Mouse (Mus musculus): ENCODE measurements around the gene Helz. TPM values are rescaled to one million over a fixed set of nuclear protein-coding genes. Genes with fewer than 3 reads are reported as not detected.

Helz gene
- polyA plus RNA-seq, 1 experiment from 2014 or later = 13.9 TPM

DNA sequence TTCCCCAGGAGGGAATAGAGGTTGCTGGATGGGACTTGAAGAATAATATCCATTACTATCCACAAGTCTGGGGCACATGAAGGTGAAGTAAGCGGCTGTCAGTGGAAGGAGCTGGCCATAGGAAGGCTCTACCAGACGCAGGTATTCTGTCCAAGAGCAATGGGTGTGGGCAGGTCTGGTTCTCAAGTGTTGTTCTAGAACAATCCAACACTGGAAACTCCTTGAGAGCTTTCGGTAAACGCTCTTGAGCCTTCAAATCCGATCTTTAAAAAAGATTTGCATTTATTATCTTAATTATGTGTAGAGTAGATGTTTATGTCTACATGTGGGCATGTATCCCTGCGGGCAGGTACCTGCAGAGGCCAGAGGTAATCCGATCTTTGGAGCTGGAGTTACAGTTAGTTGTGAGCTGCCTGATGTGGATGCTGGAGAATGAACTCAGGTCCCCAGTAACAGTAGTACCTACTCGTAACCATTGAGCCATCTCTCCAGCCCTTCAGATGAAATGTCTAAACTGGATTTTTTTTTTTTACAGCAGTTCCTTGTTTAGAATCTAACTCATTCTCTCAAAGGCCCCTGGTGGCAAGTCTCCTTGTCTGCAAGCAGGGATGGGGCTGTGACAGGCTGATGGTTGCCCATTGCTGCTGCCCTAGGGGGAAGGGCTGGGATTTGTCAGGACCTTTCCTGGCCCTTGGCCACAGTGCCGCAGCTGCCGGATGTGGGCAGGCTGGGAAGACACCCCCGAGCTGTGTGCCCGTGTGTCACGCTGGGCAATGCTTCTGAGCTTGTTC is 180.5 kb downstream of the Helz start:
- no peak overlapping the region for H3K27ac ChIP-seq (ENCODE audit: low read length)
- no peak overlapping the region for H3K9ac ChIP-seq (ENCODE audit: low read length)
- H3K9me3 ChIP-seq (replicated peaks; ENCODE audit: control insufficient read depth, low read length) = no peaks in the 10 kb centered on the region
- H3K36me3 ChIP-seq (ENCODE audit: control insufficient read depth, insufficient read depth) = no peaks in the 10 kb centered on the region
- no peaks in the 10 kb centered on the region for H3K27me3 ChIP-seq (ENCODE audit: control insufficient read depth, insufficient read depth, low read length)
- 71% methylated on average over 13 of the region's 13 CpGs for WGBS
- H3K4me1 ChIP-seq (ENCODE audit: control insufficient read depth, insufficient read depth, low read length) = no peaks in the 10 kb centered on the region
- H3K4me3 ChIP-seq (ENCODE audit: low read length) = no peak overlapping the region
- ATAC-seq (replicated peaks; ENCODE audit: extremely low read depth, insufficient read depth, low FRiP score) = no peak
- H3K4me2 ChIP-seq (ENCODE audit: low read depth, low read length) = no peak overlapping the region

DNA sequence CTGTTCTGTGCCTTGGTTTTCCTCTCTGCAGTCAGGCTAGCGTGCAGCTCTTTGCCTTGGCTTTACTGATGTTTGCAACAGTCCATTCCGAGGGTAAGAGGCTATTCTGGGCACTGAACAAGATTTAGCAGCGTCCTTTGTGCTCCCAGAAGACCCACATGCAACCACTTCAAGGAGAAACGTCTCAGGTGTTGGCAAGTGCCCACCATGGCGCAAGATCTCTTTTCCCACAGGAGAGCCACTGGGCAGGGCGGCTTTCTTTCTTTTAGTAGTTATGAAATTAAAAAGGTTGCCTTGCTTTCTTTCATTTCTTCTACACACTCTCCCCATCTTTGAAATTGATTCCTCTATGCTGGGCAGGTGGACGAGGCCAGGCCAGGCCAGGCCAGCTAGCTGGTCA is 181.4 kb downstream of the Helz start:
- Histone ChIP-seq H3K4me1 (ENCODE audit: control insufficient read depth, insufficient read depth, low read length) (no peaks in the 10 kb centered on the region), H3K4me3 (ENCODE audit: low read length) (no peak overlapping the region), H3K27ac (ENCODE audit: low read length) (no peak overlapping the region), H3K4me2 (ENCODE audit: low read depth, low read length) (no peak overlapping the region), H3K9me3 (replicated peaks; ENCODE audit: control insufficient read depth, low read length) (no peaks in the 10 kb centered on the region), H3K9ac (ENCODE audit: low read length) (no peak overlapping the region), H3K27me3 (ENCODE audit: control insufficient read depth, insufficient read depth, low read length) (no peaks in the 10 kb centered on the region), H3K36me3 (ENCODE audit: control insufficient read depth, insufficient read depth) (no peaks in the 10 kb centered on the region)
- no peak for ATAC-seq (replicated peaks; ENCODE audit: extremely low read depth, insufficient read depth, low FRiP score)
- 71% methylated on average over 7 of the region's 7 CpGs for WGBS

- Histone ChIP-seq H3K27me3 (ENCODE audit: control insufficient read depth, insufficient read depth, low read length) (no peaks in the 10 kb centered on the region), H3K36me3 (ENCODE audit: control insufficient read depth, insufficient read depth) (no peaks in the 10 kb centered on the region), H3K4me1 (ENCODE audit: control insufficient read depth, insufficient read depth, low read length) (no peaks in the 10 kb centered on the region), H3K4me2 (ENCODE audit: low read depth, low read length) (no peak overlapping the region), H3K9ac (ENCODE audit: low read length) (no peak overlapping the region), H3K9me3 (replicated peaks; ENCODE audit: control insufficient read depth, low read length) (no peaks in the 10 kb centered on the region), H3K27ac (ENCODE audit: low read length) (no peak overlapping the region), H3K4me3 (ENCODE audit: low read length) (no peak overlapping the region)
- WGBS = 69% methylated on average over 4 of the region's 4 CpGs
- ATAC-seq (replicated peaks; ENCODE audit: extremely low read depth, insufficient read depth, low FRiP score) = no peak
Measured at GRCm38 (mm10) chr11:107730940-107731339, 183.2 kb downstream of the Helz start.

GRCm38 (mm10) chr11:107731498-107731897 is 183.8 kb downstream of the Helz start:
- H3K4me3 ChIP-seq (ENCODE audit: low read length) = no peak overlapping the region
- H3K36me3 ChIP-seq (ENCODE audit: control insufficient read depth, insufficient read depth) = no peaks in the 10 kb centered on the region
- H3K4me2 ChIP-seq (ENCODE audit: low read depth, low read length) = no peak overlapping the region
- WGBS = 52% methylated on average over 5 of the region's 5 CpGs
- no peak overlapping the region for H3K9ac ChIP-seq (ENCODE audit: low read length)
- no peak for ATAC-seq (replicated peaks; ENCODE audit: extremely low read depth, insufficient read depth, low FRiP score)
- no peak overlapping the region for H3K27ac ChIP-seq (ENCODE audit: low read length)
- H3K27me3 ChIP-seq (ENCODE audit: control insufficient read depth, insufficient read depth, low read length) = no peaks in the 10 kb centered on the region
- H3K4me1 ChIP-seq (ENCODE audit: control insufficient read depth, insufficient read depth, low read length) = no peaks in the 10 kb centered on the region
- no peaks in the 10 kb centered on the region for H3K9me3 ChIP-seq (replicated peaks; ENCODE audit: control insufficient read depth, low read length)

- no peaks in the 10 kb centered on the region for H3K4me1 ChIP-seq (ENCODE audit: control insufficient read depth, insufficient read depth, low read length)
- 59% methylated on average over 7 of the region's 7 CpGs for WGBS
- H3K36me3 ChIP-seq (ENCODE audit: control insufficient read depth, insufficient read depth) = no peaks in the 10 kb centered on the region
- H3K27me3 ChIP-seq (ENCODE audit: control insufficient read depth, insufficient read depth, low read length) = no peaks in the 10 kb centered on the region
- H3K27ac ChIP-seq (ENCODE audit: low read length) = no peak overlapping the region
- ATAC-seq (replicated peaks; ENCODE audit: extremely low read depth, insufficient read depth, low FRiP score) = no peak
- no peaks in the 10 kb centered on the region for H3K9me3 ChIP-seq (replicated peaks; ENCODE audit: control insufficient read depth, low read length)
- H3K4me3 ChIP-seq (ENCODE audit: low read length) = no peak overlapping the region
- no peak overlapping the region for H3K4me2 ChIP-seq (ENCODE audit: low read depth, low read length)
- no peak overlapping the region for H3K9ac ChIP-seq (ENCODE audit: low read length)
Measured at GRCm38 (mm10) chr11:107734133-107734532, 186.4 kb downstream of the Helz start.

DNA sequence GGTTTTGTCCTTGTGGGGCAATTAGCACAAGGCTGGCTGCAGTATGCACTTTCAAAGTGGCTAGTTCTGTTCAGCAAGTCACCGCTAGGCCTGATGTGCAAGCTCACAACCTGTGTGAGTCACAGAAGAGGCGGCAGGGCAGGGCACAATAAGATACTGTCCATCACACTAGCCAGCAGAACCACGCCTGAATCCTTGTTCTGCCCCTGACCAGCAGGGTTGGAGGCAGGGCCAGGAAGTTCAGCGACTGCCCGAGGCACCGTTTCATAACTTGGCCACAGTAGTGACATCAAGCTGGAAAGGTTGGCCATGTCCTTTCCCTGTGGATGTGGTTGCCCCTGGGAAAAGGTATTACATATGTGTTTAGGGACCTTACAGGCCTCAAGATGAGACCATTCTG is 190.2 kb downstream of the Helz start:
- Histone ChIP-seq H3K27ac (ENCODE audit: low read length) (no peak overlapping the region), H3K9ac (ENCODE audit: low read length) (no peak overlapping the region), H3K36me3 (ENCODE audit: control insufficient read depth, insufficient read depth) (no peaks in the 10 kb centered on the region), H3K9me3 (replicated peaks; ENCODE audit: control insufficient read depth, low read length) (no peaks in the 10 kb centered on the region), H3K4me3 (ENCODE audit: low read length) (no peak overlapping the region), H3K4me1 (ENCODE audit: control insufficient read depth, insufficient read depth, low read length) (no peaks in the 10 kb centered on the region), H3K27me3 (ENCODE audit: control insufficient read depth, insufficient read depth, low read length) (no peaks in the 10 kb centered on the region), H3K4me2 (ENCODE audit: low read depth, low read length) (no peak overlapping the region)
- ATAC-seq (replicated peaks; ENCODE audit: extremely low read depth, insufficient read depth, low FRiP score) = no peak
- WGBS = 73% methylated on average over 6 of the region's 6 CpGs

DNA sequence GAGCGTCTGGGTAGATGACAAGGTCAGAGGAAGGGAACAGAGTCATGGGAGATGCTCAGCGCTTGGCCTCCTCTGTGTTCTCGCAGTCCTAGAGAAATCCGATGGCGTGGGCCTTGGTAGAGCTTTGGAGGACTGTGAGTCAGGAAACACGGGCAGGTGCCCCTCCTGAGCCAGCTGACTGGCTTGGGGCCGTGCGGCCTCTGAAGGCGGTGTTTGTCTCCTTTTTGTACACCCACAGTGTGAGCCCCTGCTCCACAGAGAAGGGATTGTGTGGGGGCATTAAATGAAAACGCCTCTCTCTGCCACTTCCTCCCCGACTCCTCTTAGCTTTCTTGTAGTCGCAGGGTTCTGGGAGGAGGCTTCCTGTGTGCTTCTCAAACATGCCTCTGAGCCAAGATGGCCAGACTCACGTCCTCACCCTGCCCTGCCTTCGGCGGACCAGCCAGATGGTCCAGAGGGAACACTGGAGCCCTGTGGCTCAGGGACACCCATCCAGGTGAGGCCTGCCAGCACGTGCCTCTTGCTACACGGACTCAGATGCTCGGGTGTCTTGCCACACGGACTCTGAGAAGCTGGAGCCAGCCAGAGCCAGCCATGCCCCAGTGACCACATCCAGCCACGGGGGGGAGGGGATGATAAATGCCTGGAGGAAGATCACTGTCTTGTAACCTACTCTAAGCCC is 190.8 kb downstream of the Helz start:
- Histone ChIP-seq H3K36me3 (ENCODE audit: control insufficient read depth, insufficient read depth) (no peaks in the 10 kb centered on the region), H3K9ac (ENCODE audit: low read length) (no peak overlapping the region)
- 76% methylated on average over 20 of the region's 20 CpGs for WGBS

GRCm38 (mm10) chr11:107743100-107743499 is 195.4 kb downstream of the Helz start:
- H3K36me3 ChIP-seq (ENCODE audit: control insufficient read depth, insufficient read depth) = no peaks in the 10 kb centered on the region
- no peaks in the 10 kb centered on the region for H3K9me3 ChIP-seq (replicated peaks; ENCODE audit: control insufficient read depth, low read length)
- H3K4me2 ChIP-seq (ENCODE audit: low read depth, low read length) = no peak overlapping the region
- H3K4me1 ChIP-seq (ENCODE audit: control insufficient read depth, insufficient read depth, low read length) = no peaks in the 10 kb centered on the region
- 54% methylated on average over 3 of the region's 3 CpGs for WGBS
- no peak for ATAC-seq (replicated peaks; ENCODE audit: extremely low read depth, insufficient read depth, low FRiP score)
- no peak overlapping the region for H3K9ac ChIP-seq (ENCODE audit: low read length)
- H3K27me3 ChIP-seq (ENCODE audit: control insufficient read depth, insufficient read depth, low read length) = no peaks in the 10 kb centered on the region
- H3K27ac ChIP-seq (ENCODE audit: low read length) = no peak overlapping the region
- H3K4me3 ChIP-seq (ENCODE audit: low read length) = no peak overlapping the region

More for the DNA sequence above, 190.8 kb downstream of the Helz start:
- no peak overlapping the region for H3K4me3 ChIP-seq (ENCODE audit: low read length)
- no peaks in the 10 kb centered on the region for H3K9me3 ChIP-seq (replicated peaks; ENCODE audit: control insufficient read depth, low read length)
- no peaks in the 10 kb centered on the region for H3K27me3 ChIP-seq (ENCODE audit: control insufficient read depth, insufficient read depth, low read length)
- H3K4me2 ChIP-seq (ENCODE audit: low read depth, low read length) = no peak overlapping the region
- ATAC-seq (replicated peaks; ENCODE audit: extremely low read depth, insufficient read depth, low FRiP score) = no peak
- no peak overlapping the region for H3K27ac ChIP-seq (ENCODE audit: low read length)
- no peaks in the 10 kb centered on the region for H3K4me1 ChIP-seq (ENCODE audit: control insufficient read depth, insufficient read depth, low read length)

Measured in heart, embryonic 16.5 days (tissue).